Mouse (Mus musculus) liver, postnatal 0 days (tissue): Measurements from ENCODE around the gene Zfp212. TPM values are rescaled to one million over a fixed set of nuclear protein-coding genes. Genes with fewer than 3 reads are reported as not detected.
A peak's percentile ranks its signal among the peaks of the same experiment; 100 is the strongest.
"Not testable (repeated sequence)": the region's sequence is repeated elsewhere in the genome, so short reads cannot be mapped to it uniquely, and the experiment has no call there.

ENCODE experiments used
- ATAC-seq: fragments of 200-750 bp; cut with Nextera tagmentation; 2 replicates; pipeline ENCODE4 v1.8.0; 2017; ENCODE audit warnings: mild to moderate bottlenecking, moderate library complexity
- DNase-seq: peaks from one replicate; pipeline ENCODE4 v3.0.0-alpha.2; 2016
- H3K27ac ChIP-seq: fragments of 300-500 bp; sonication (generic); 2 replicates; pipeline ENCODE4 v1.5.1; 2014; ENCODE audit warnings: antibody characterized with exemption, moderate library complexity, mild to moderate bottlenecking, low read depth
- H3K27me3 ChIP-seq: fragments of 300-500 bp; sonication (generic); 2 replicates; pipeline ENCODE4 v1.6.1; 2014; ENCODE audit warnings: low read length, control low read depth, mixed read lengths; ENCODE audit not compliant: insufficient read depth
- H3K36me3 ChIP-seq: fragments of 300-500 bp; sonication (generic); replicated peaks from 2 replicates; pipeline ENCODE4 v1.6.1; 2014; ENCODE audit warnings: mild to moderate bottlenecking, control low read depth, low read length, moderate library complexity, mixed read lengths; ENCODE audit not compliant: insufficient read depth
- H3K4me1 ChIP-seq: fragments of 300-500 bp; sonication (generic); 2 replicates; pipeline ENCODE4 v1.6.1; 2014; ENCODE audit warnings: antibody characterized with exemption, mild to moderate bottlenecking, control low read depth; ENCODE audit not compliant: insufficient read depth
- H3K4me2 ChIP-seq: fragments of 300-500 bp; sonication (generic); 2 replicates; pipeline ENCODE4 v1.6.1; 2014; ENCODE audit warnings: low read depth, mild to moderate bottlenecking, low read length, moderate library complexity, mixed read lengths
- H3K4me3 ChIP-seq: fragments of 300-500 bp; sonication (generic); 2 replicates; pipeline ENCODE4 v1.5.1; 2014; ENCODE audit warnings: low read depth, low read length
- H3K9ac ChIP-seq: fragments of 300-500 bp; sonication (generic); replicated peaks from 2 replicates; pipeline ENCODE4 v1.6.1; 2014; ENCODE audit warnings: mild to moderate bottlenecking, moderate library complexity
- H3K9me3 ChIP-seq: fragments of 300-500 bp; sonication (generic); 2 replicates; pipeline ENCODE4 v1.6.1; 2016; ENCODE audit warnings: mild to moderate bottlenecking, control low read depth, low read length, mixed read lengths
- CTCF ChIP-seq: sonication (generic); IDR thresholded peaks from 2 replicates; pipeline ENCODE4 v1.5.1; 2016; ENCODE audit warnings: antibody characterized with exemption, low read depth
- EP300 ChIP-seq: IDR thresholded peaks from 2 replicates; pipeline ENCODE4 v1.6.1; 2016; ENCODE audit warnings: antibody characterized with exemption, low read depth, mild to moderate bottlenecking
- whole genome bisulfite sequencing: fragments of 180-500 bp; shearing (Covaris S2); extraction: QIAGEN DNeasy Blood & Tissue Kit; methylation state at CpG from one replicate; pipeline ENCODE4 v1.1.7; 2014; ENCODE audit not compliant: insufficient replicate concordance; 5-methylcytosine and 5-hydroxymethylcytosine counted together
- polyA plus RNA-seq: library from polyadenylated mRNA; unstranded; fragments of >200 nt; fragmentation: Nextera tagmentation; extraction: Ambion mirVana; gene quantifications from 2 replicates; pipeline ENCODE4 v1.2.1, GENCODE M21; 2015

The Zfp212 gene
- polyA plus RNA-seq, 1 experiment from 2014 or later: 5.1 TPM

- Histone ChIP-seq H3K27me3 (no peaks in the 10 kb centered on the region), H3K4me3 (peak within 1 kb of the TSS; percentile 67), H3K27ac (peak within 1 kb of the TSS; percentile 65), H3K4me1 (peaks cover 13% of the 10 kb centered on the region), H3K9ac (peak within 1 kb of the TSS; percentile 84), H3K4me2 (peak within 1 kb of the TSS; percentile 97), H3K9me3 (no peaks in the 10 kb centered on the region), H3K36me3 (0 out of 2 replicates have a peak, but pooled peaks cover 5% of the 10 kb centered on the region)
- DNase-seq: peak; percentile 95
- TF ChIP-seq EP300 (no peak), CTCF (peak; percentile 21; the same call in 1 of the 2 replicates)
- WGBS: under 1% methylated on average over 31 of the region's 31 CpGs
- ATAC-seq: peak; percentile 99
These were observed 33.0 kb downstream of the Zfp212 start, which contains the start of gene Zfp956 for GRCm38 (mm10) chr6:47953191-47953726. Gene Zfp956, plus strand, starts transcription at chr6:47953390.

GRCm38 (mm10) chr6:47954425-47954824, 34.1 kb downstream of the Zfp212 start:
- Histone ChIP-seq H3K36me3 (0 out of 2 replicates have a peak, but pooled peaks cover 5% of the 10 kb centered on the region), H3K4me2 (peak overlapping the region; percentile 97; the same call in 1 of the 2 replicates), H3K27me3 (no peaks in the 10 kb centered on the region), H3K4me3 (peak overlapping the region; percentile 67), H3K9me3 (no peaks in the 10 kb centered on the region), H3K27ac (no peak overlapping the region), H3K9ac (no peak overlapping the region), H3K4me1 (peaks cover 13% of the 10 kb centered on the region)
- 64% methylated on average over 3 of the region's 3 CpGs for WGBS
- ATAC-seq: no peak
- TF ChIP-seq CTCF (no peak), EP300 (no peak)
- DNase-seq: no peak

GRCm38 (mm10) chr6:47957816-47958215, 37.5 kb downstream of the Zfp212 start:
- Histone ChIP-seq H3K9me3 (no peaks in the 10 kb centered on the region), H3K4me3 (no peak overlapping the region), H3K9ac (no peak overlapping the region), H3K27me3 (no peaks in the 10 kb centered on the region), H3K36me3 (0 out of 2 replicates have a peak, but pooled peaks cover 13% of the 10 kb centered on the region), H3K27ac (no peak overlapping the region), H3K4me2 (no peak overlapping the region), H3K4me1 (peaks cover 10% of the 10 kb centered on the region)
- DNase-seq (no peak), ATAC-seq (no peak)
- TF ChIP-seq CTCF (no peak), EP300 (no peak)

- Histone ChIP-seq H3K4me3 (no peak overlapping the region), H3K9me3 (no peaks in the 10 kb centered on the region), H3K9ac (no peak overlapping the region), H3K27ac (no peak overlapping the region), H3K4me1 (no peaks in the 10 kb centered on the region), H3K36me3 (0 out of 2 replicates have a peak, but pooled peaks cover 23% of the 10 kb centered on the region), H3K27me3 (no peaks in the 10 kb centered on the region), H3K4me2 (no peak overlapping the region)
- 80% methylated on average over 6 of the region's 6 CpGs for WGBS
- DNase-seq: no peak
- TF ChIP-seq EP300: no peak
- TF ChIP-seq CTCF: no peak
- no peak for ATAC-seq
These were observed 40.6 kb downstream of the Zfp212 start for GRCm38 (mm10) chr6:47960685-47961421.

- 0 out of 2 replicates have a peak, but pooled peaks cover 18% of the 10 kb centered on the region for H3K36me3 ChIP-seq
- H3K27me3 ChIP-seq: no peaks in the 10 kb centered on the region
- ATAC-seq (no peak), DNase-seq (no peak)
- no peak overlapping the region for H3K9ac ChIP-seq
- no peak overlapping the region for H3K27ac ChIP-seq
- H3K4me1 ChIP-seq: no peaks in the 10 kb centered on the region
- WGBS: 81% methylated on average over 7 of the region's 7 CpGs
- no peak for TF ChIP-seq CTCF
- TF ChIP-seq EP300: no peak
- no peak overlapping the region for H3K4me2 ChIP-seq
- H3K4me3 ChIP-seq: no peak overlapping the region
- H3K9me3 ChIP-seq: no peaks in the 10 kb centered on the region
These were observed 42.8 kb downstream of the Zfp212 start for GRCm38 (mm10) chr6:47963051-47963450.

- H3K27me3 ChIP-seq, H3K4me1 ChIP-seq, H3K4me2 ChIP-seq, H3K27ac ChIP-seq, H3K9ac ChIP-seq, H3K9me3 ChIP-seq, H3K4me3 ChIP-seq, DNase-seq, H3K36me3 ChIP-seq: not testable (repeated sequence)
- WGBS: 57% methylated on average over 1 of the region's 1 CpGs
- ATAC-seq: peak; percentile 43; the same call in 1 of the 2 replicates
These were observed 47.9 kb downstream of the Zfp212 start for GRCm38 (mm10) chr6:47968166-47968565.
